Mouse (Mus musculus) bone marrow, adult 2 months (tissue): ENCODE results near the gene Specc1l. TPM values are rescaled to one million over a fixed set of nuclear protein-coding genes. Genes with fewer than 3 reads are reported as not detected.

ENCODE experiments used
- H3K27ac ChIP-seq: fragments of 200-500 bp; 2 replicates; pipeline ENCODE4 v1.5.1; 2012; ENCODE audit warnings: low read depth, mild to moderate bottlenecking, control low read depth, inconsistent platforms, low read length; ENCODE audit not compliant: control insufficient read depth, poor library complexity, insufficient read depth
- H3K4me1 ChIP-seq: fragments of 200-500 bp; 2 replicates; pipeline ENCODE4 v1.6.1; 2011; ENCODE audit warnings: low read length; ENCODE audit not compliant: control insufficient read depth, insufficient read depth
- H3K4me3 ChIP-seq: fragments of 200-500 bp; replicated peaks from 2 replicates; pipeline ENCODE3; 2011; ENCODE audit warnings: mild to moderate bottlenecking, low read depth, low read length, control low read depth; ENCODE audit not compliant: control insufficient read depth
- CTCF ChIP-seq: fragments of 200-500 bp; IDR thresholded peaks from 2 replicates; pipeline ENCODE4 v1.5.1; 2011; ENCODE audit warnings: low read length, control low read depth; ENCODE audit not compliant: control insufficient read depth, insufficient read depth
- POLR2A ChIP-seq: fragments of 200-500 bp; IDR thresholded peaks from 2 replicates; pipeline ENCODE4 v1.6.1; 2011; ENCODE audit warnings: low read depth, mild to moderate bottlenecking, control low read depth, low read length, borderline replicate concordance; ENCODE audit not compliant: control insufficient read depth
- WGBS: fragments of 180-500 bp; shearing (Covaris S2); methylation state at CpG from one replicate; pipeline ENCODE4 v1.1.7; 2018; 5-methylcytosine and 5-hydroxymethylcytosine counted together
- polyA plus RNA-seq: library from polyadenylated mRNA; stranded (reverse); fragments of >200 nt; gene quantifications from 2 replicates; pipeline ENCODE4 v1.2.4, GENCODE M21; 2011; ENCODE audit warnings: low replicate concordance; ENCODE audit not compliant: missing spikeins, insufficient read depth, insufficient read length

The Specc1l gene
- polyA plus RNA-seq, 1 experiment: 10.4 TPM

- Histone ChIP-seq H3K27ac (peak overlapping the region; percentile 72), H3K4me1 (peaks cover 1% of the 10 kb centered on the region), H3K4me3 (peak overlapping the region; percentile 58)
- WGBS: under 1% methylated on average over 79 of the region's 81 CpGs
- peak; percentile 30; the same call in 1 of the 2 replicates for TF ChIP-seq POLR2A
- peak; percentile 52; the same call in 1 of the 2 replicates for TF ChIP-seq CTCF
Measured at GRCm38 (mm10) chr10:75316908-75317761, 105.3 kb downstream of the Specc1l start.

DNA sequence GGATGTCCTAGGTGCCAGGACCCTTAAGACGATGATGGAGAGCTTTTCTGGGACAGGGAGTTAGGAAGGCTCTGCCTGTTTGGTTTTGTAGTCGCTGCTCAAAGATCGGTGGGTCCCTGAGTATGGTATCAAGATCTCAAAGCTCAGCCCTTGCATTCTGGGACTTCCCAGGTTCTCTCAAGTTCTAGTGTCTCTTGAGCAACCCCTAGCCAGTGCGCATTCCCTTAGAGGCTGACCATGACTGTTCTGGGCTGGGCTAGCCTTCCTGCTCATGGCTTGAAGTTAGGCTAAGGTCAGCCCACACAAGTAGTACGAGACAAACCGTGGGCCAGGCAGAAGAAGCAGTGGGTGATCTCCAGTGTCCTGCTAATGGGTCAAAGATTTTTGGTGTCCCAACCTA, 106.3 kb downstream of the Specc1l start:
- peak overlapping the region; percentile 13; the same call in 1 of the 2 replicates for H3K27ac ChIP-seq
- peaks cover 1% of the 10 kb centered on the region for H3K4me1 ChIP-seq
- peak overlapping the region; percentile 58 for H3K4me3 ChIP-seq
- WGBS: 46% methylated on average over 6 of the region's 6 CpGs
- TF ChIP-seq CTCF: no peak
- TF ChIP-seq POLR2A: no peak

GRCm38 (mm10) chr10:75320321-75320720, 108.4 kb downstream of the Specc1l start:
- WGBS: 0% methylated on average over 4 of the region's 4 CpGs
- H3K4me3 ChIP-seq: no peak overlapping the region
- TF ChIP-seq POLR2A (no peak), CTCF (no peak)
- no peak overlapping the region for H3K27ac ChIP-seq
- H3K4me1 ChIP-seq: peaks cover 5% of the 10 kb centered on the region

GRCm38 (mm10) chr10:75322966-75323365, 111.1 kb downstream of the Specc1l start:
- Histone ChIP-seq H3K27ac (no peak overlapping the region), H3K4me3 (no peak overlapping the region), H3K4me1 (peaks cover 7% of the 10 kb centered on the region; the same call in 1 of the 2 replicates)
- TF ChIP-seq CTCF (no peak), POLR2A (no peak)
- WGBS: 72% methylated on average over 6 of the region's 6 CpGs

GRCm38 (mm10) chr10:75323986-75324385, 112.1 kb downstream of the Specc1l start:
- no peak overlapping the region for H3K4me3 ChIP-seq
- H3K27ac ChIP-seq: no peak overlapping the region
- 50% methylated on average over 8 of the region's 8 CpGs for WGBS
- H3K4me1 ChIP-seq: peaks cover 7% of the 10 kb centered on the region; the same call in 1 of the 2 replicates
- TF ChIP-seq POLR2A (no peak), CTCF (no peak)

GRCm38 (mm10) chr10:75324391-75324790, 112.5 kb downstream of the Specc1l start:
- H3K4me3 ChIP-seq: no peak overlapping the region
- TF ChIP-seq CTCF: no peak
- TF ChIP-seq POLR2A: no peak
- WGBS: 20% methylated on average over 10 of the region's 10 CpGs
- H3K27ac ChIP-seq: no peak overlapping the region
- H3K4me1 ChIP-seq: peaks cover 7% of the 10 kb centered on the region; the same call in 1 of the 2 replicates

GRCm38 (mm10) chr10:75325821-75326220, 113.9 kb downstream of the Specc1l start:
- Histone ChIP-seq H3K27ac (no peak overlapping the region), H3K4me3 (no peak overlapping the region), H3K4me1 (peaks cover 7% of the 10 kb centered on the region; the same call in 1 of the 2 replicates)
- TF ChIP-seq POLR2A: no peak
- no peak for TF ChIP-seq CTCF
- 89% methylated on average over 23 of the region's 23 CpGs for WGBS

DNA sequence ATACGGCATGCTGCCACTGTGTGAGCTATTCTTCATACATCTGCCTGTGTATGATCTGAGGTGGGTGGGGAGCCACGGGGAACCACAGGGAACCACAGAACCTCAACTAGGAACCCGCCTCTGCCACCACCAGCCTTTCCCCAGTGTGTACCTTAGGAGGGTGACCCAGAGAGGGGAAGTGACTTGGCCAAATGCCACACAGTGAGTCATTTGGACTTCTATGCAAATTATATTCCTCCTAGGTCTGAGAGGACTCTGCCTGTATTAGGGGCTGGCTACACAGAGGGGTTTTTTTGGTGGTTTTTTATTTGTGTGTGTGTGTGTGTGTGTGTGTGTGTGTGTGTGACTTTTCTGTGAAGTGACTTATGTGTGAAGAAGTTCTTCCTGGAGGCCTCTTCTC, 114.7 kb downstream of the Specc1l start:
- no peak for TF ChIP-seq POLR2A
- no peak for TF ChIP-seq CTCF
- H3K4me3 ChIP-seq: no peak overlapping the region
- H3K4me1 ChIP-seq: peaks cover 7% of the 10 kb centered on the region; the same call in 1 of the 2 replicates
- WGBS: 3% methylated on average over 3 of the region's 3 CpGs
- H3K27ac ChIP-seq: no peak overlapping the region

DNA sequence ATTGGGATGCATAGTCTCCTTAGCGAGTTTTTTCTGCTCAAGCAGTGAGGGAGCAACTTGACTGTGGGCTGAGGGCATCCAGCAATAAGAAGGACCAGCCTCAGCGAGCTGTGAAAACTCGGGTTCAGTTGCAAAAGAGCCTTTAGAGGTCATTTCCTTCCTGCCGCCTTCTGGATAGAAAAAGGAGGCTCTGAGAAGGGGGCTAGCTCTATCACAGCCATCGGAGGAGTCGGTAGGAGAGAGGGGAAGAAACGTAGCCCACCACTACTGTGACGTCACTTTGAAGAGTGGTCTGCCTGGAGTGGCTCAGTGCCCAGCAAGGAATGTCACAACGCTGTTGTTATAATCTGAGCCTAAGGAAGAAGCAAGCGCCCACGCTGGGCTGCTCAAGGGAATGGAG, 115.2 kb downstream of the Specc1l start:
- TF ChIP-seq POLR2A (no peak), CTCF (no peak)
- no peak overlapping the region for H3K4me3 ChIP-seq
- no peak overlapping the region for H3K27ac ChIP-seq
- H3K4me1 ChIP-seq: peaks cover 7% of the 10 kb centered on the region; the same call in 1 of the 2 replicates
- WGBS: 19% methylated on average over 11 of the region's 11 CpGs
